ENCODE assay signal across 16 mouse cellular contexts in genomic region chr12:4872983-4873477, GRCm38 (mm10). TPM values are rescaled to one million over a fixed set of nuclear protein-coding genes. Genes with fewer than 3 reads are reported as not detected.
DNase-seq lines count a peak whose midpoint lies in the region; ATAC-seq and TF ChIP-seq lines count a peak whose summit lies in the region.
"Had no signal": no experiment of that assay in that cellular context is flagged by ENCODE, and none has a peak within 500 bp of the region (broad histone marks: within the 10 kb centered on the region; RNA-seq: fewer than 3 reads in every experiment).

No protein-coding gene starts in this region.

- peak overlapping the region; percentile 59; the same call in 1 of the 2 replicates for H3K4me3 ChIP-seq in heart, embryonic 10.5 days
- peak overlapping the region; percentile 62 for H3K4me3 ChIP-seq in liver, postnatal 0 days (ENCODE audit: low read depth, low read length)
- H3K4me3 ChIP-seq: left cerebral cortex, adult 2 months; myocyte had no signal

- no peak for DNase-seq in heart, embryonic 10.5 days (ENCODE audit: low spot score)
- DNase-seq in heart, postnatal 25 days (ENCODE audit: low spot score) = no peak
- peak; percentile 88 for DNase-seq in 416B (ENCODE audit: low read depth)
- DNase-seq in liver, postnatal 0 days = no peak
- no peak for DNase-seq in cerebellum, postnatal 36 days
- DNase-seq in thymus, postnatal 10 days (ENCODE audit: low spot score in 2 of 2) = no peak
- no peak for DNase-seq in cerebellum, adult 11-12 months
- DNase-seq: gastrocnemius, postnatal 36 days; kidney, adult 11 months; lung, adult 18-20 months; right cerebral cortex, postnatal 25 days had no signal

- no peaks in the 10 kb centered on the region for H3K36me3 ChIP-seq in heart, embryonic 10.5 days
- H3K36me3 ChIP-seq in liver, postnatal 0 days (replicated peaks; ENCODE audit: insufficient read depth, low read length) = peaks cover 7% of the 10 kb centered on the region; the same call in 1 of the 2 replicates
- H3K36me3 ChIP-seq: hindbrain, embryonic 13.5 days had no signal

- no peak for TF ChIP-seq CTCF in liver, postnatal 0 days (IDR thresholded peaks at IDR 0.05; ENCODE audit: low read depth)

- intact Hi-C loops in heart, postnatal 25 days (cut with DNase I) = no loop called here

- WGBS in heart, embryonic 10.5 days = 42% methylated on average over 5 of the region's 5 CpGs
- WGBS in liver, postnatal 0 days (ENCODE audit: insufficient replicate concordance) = 51% methylated on average over 5 of the region's 5 CpGs

- H3K4me1 ChIP-seq in heart, embryonic 10.5 days = peaks cover 32% of the 10 kb centered on the region
- H3K4me1 ChIP-seq in liver, postnatal 0 days (ENCODE audit: insufficient read depth) = peaks cover 18% of the 10 kb centered on the region

- H3K27me3 ChIP-seq in heart, embryonic 10.5 days (ENCODE audit: insufficient read depth, poor library complexity, severe bottlenecking) = no peaks in the 10 kb centered on the region
- no peaks in the 10 kb centered on the region for H3K27me3 ChIP-seq in liver, postnatal 0 days (ENCODE audit: insufficient read depth, low read length)

- TF ChIP-seq EP300 in liver, postnatal 0 days (IDR thresholded peaks at IDR 0.05; ENCODE audit: low read depth) = peak; percentile 99

- peak overlapping the region; percentile 75 for H3K4me2 ChIP-seq in liver, postnatal 0 days (ENCODE audit: low read depth, low read length)

- H3K9ac ChIP-seq in liver, postnatal 0 days (replicated peaks) = peak overlapping the region; percentile 77

- peak overlapping the region; percentile 72 for H3K27ac ChIP-seq in heart, embryonic 10.5 days
- peak overlapping the region; percentile 91 for H3K27ac ChIP-seq in liver, postnatal 0 days (ENCODE audit: low read depth)
- H3K27ac ChIP-seq: hindbrain, embryonic 13.5 days; left cerebral cortex, adult 2 months had no signal

- no peaks in the 10 kb centered on the region for H3K9me3 ChIP-seq in heart, embryonic 10.5 days
- H3K9me3 ChIP-seq in liver, postnatal 0 days (ENCODE audit: low read length) = no peaks in the 10 kb centered on the region
- H3K9me3 ChIP-seq: hindbrain, embryonic 13.5 days had no signal

- ATAC-seq in common myeloid progenitor, adult 5-6 weeks (replicated peaks; ENCODE audit: low read depth, poor library complexity, severe bottlenecking) = peak; percentile 64
- ATAC-seq in liver, postnatal 0 days = peak; percentile 85
- ATAC-seq: activated CD4-positive, CD25-positive, alpha-beta regulatory T cell, adult 4 months had no signal

RNA-seq across cellular contexts. Expression of gene Mfsd2b, which starts 1.1 kb away (rescaled TPM):
- 10.9 and 13.5 TPM in 2 replicates for polyA plus RNA-seq in heart, embryonic 10.5 days (2016; fragmentation: Nextera tagmentation; extraction: Ambion mirVana)
- total RNA-seq in heart, postnatal 25 days (2021) = under 1 TPM; 0.64 to 0.73 TPM
- 65.2 and 78.7 TPM in 2 replicates for total RNA-seq in common myeloid progenitor, adult 5-6 weeks (2017)
- 24.8 and 28.0 TPM in 2 replicates for polyA plus RNA-seq in liver, postnatal 0 days (2015; fragmentation: Nextera tagmentation; extraction: Ambion mirVana)

RNA-seq across cellular contexts. Expression of gene Wdcp, which starts 29.9 kb away (rescaled TPM):
- polyA plus RNA-seq in heart, embryonic 10.5 days (2016; fragmentation: Nextera tagmentation; extraction: Ambion mirVana) = 17.6 and 18.4 TPM in 2 replicates
- 1 to 10 TPM; 8.4 to 8.5 TPM for total RNA-seq in heart, postnatal 25 days (2021)
- total RNA-seq in common myeloid progenitor, adult 5-6 weeks (2017) = 6.9 TPM in 2 replicates
- polyA plus RNA-seq in liver, postnatal 0 days (2015; fragmentation: Nextera tagmentation; extraction: Ambion mirVana) = 8.4 and 9.4 TPM in 2 replicates

RNA-seq across cellular contexts. Expression of gene Fkbp1b, which starts 31.6 kb away (rescaled TPM):
- polyA plus RNA-seq in heart, embryonic 10.5 days (2016; fragmentation: Nextera tagmentation; extraction: Ambion mirVana) = 7.4 and 12.5 TPM in 2 replicates
- 1 to 10 TPM in 1 of 2 experiments, under 1 TPM in 1; 0.73 to 1.7 TPM for total RNA-seq in heart, postnatal 25 days (2021)
- 2.8 and 8.4 TPM in 2 replicates for total RNA-seq in common myeloid progenitor, adult 5-6 weeks (2017)
- polyA plus RNA-seq in liver, postnatal 0 days (2015; fragmentation: Nextera tagmentation; extraction: Ambion mirVana) = 3.1 and 4.6 TPM in 2 replicates
- polyA plus RNA-seq: activated CD4-positive, CD25-positive, alpha-beta regulatory T cell, adult 4 months had no signal

RNA-seq across cellular contexts. Expression of gene Ubxn2a, which starts 34.5 kb away (rescaled TPM):
- 29.6 and 30.7 TPM in 2 replicates for polyA plus RNA-seq in heart, embryonic 10.5 days (2016; fragmentation: Nextera tagmentation; extraction: Ambion mirVana)
- 10 to 100 TPM; 66.1 to 71.8 TPM for total RNA-seq in heart, postnatal 25 days (2021)
- 45.1 and 78.5 TPM in 2 replicates for total RNA-seq in common myeloid progenitor, adult 5-6 weeks (2017)
- 19.7 and 22.0 TPM in 2 replicates for polyA plus RNA-seq in liver, postnatal 0 days (2015; fragmentation: Nextera tagmentation; extraction: Ambion mirVana)

RNA-seq across cellular contexts. Expression of gene Atad2b, which starts 44.1 kb away (rescaled TPM):
- 6.7 and 8.8 TPM in 2 replicates for polyA plus RNA-seq in heart, embryonic 10.5 days (2016; fragmentation: Nextera tagmentation; extraction: Ambion mirVana)
- total RNA-seq in heart, postnatal 25 days (2021) = 10 to 100 TPM; 16.4 TPM
- total RNA-seq in common myeloid progenitor, adult 5-6 weeks (2017) = 51.2 and 53.5 TPM in 2 replicates
- polyA plus RNA-seq in liver, postnatal 0 days (2015; fragmentation: Nextera tagmentation; extraction: Ambion mirVana) = 4.1 and 4.7 TPM in 2 replicates

Comparison
In these comparisons a context has a peak if more than half of its experiments do, and no peak if none do; other contexts are left out.
1. RNA of gene Mfsd2b, which starts 1.1 kb away (total RNA-seq): 65.2 to 78.7 TPM in common myeloid progenitor, adult 5-6 weeks; 0.64 to 0.73 TPM in heart, postnatal 25 days; every median in the first group is over 10 times any median in the second.